Mouse (Mus musculus): ENCODE results near the gene St6gal2. TPM values are rescaled to one million over a fixed set of nuclear protein-coding genes. Genes with fewer than 3 reads are reported as not detected.

The St6gal2 gene
- polyA plus RNA-seq, 1 experiment, result not detected

DNA sequence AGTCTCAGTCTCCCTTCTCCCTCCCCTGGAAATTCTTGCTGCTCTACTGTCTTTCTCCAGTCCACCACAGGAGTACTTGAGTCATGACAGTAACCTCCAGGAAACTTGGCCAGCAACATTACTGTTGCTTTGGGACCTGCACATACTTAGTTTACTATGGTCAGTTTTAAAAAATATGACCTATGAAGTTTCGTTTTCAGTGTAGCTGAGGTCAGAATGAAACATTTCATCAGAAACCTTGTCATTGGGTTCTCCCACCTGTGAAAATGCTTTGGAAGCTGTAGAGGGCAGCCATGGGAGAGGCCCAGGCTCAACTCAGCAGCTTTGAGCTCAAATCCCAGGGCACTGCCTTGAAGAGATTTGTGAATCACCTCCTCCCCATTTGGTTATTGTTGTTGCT lies 15.0 kb downstream of the St6gal2 start:
- Histone ChIP-seq H3K27me3 (replicated peaks; ENCODE audit: control insufficient read depth, insufficient read depth, low read length) (no peaks in the 10 kb centered on the region; the same call in 1 of the 2 replicates), H3K27ac (ENCODE audit: insufficient read depth, low read depth, low read length) (no peak overlapping the region), H3K36me3 (ENCODE audit: control insufficient read depth, insufficient read depth, low read length) (no peaks in the 10 kb centered on the region), H3K4me3 (ENCODE audit: insufficient read depth, low read depth, low read length) (no peak overlapping the region), H3K4me1 (ENCODE audit: control insufficient read depth, insufficient read depth, low read length) (no peaks in the 10 kb centered on the region)
- DNase-seq, result no peak
- TF ChIP-seq CTCF (conservative IDR thresholded peaks at IDR 0.05; ENCODE audit: insufficient read depth, insufficient read length, low read depth, low read length), result no peak
- TF ChIP-seq POLR2A (IDR thresholded peaks at IDR 0.05; ENCODE audit: low read depth, low read length), result no peak
- WGBS, result 65% methylated on average over 1 of the region's 1 CpGs

DNA sequence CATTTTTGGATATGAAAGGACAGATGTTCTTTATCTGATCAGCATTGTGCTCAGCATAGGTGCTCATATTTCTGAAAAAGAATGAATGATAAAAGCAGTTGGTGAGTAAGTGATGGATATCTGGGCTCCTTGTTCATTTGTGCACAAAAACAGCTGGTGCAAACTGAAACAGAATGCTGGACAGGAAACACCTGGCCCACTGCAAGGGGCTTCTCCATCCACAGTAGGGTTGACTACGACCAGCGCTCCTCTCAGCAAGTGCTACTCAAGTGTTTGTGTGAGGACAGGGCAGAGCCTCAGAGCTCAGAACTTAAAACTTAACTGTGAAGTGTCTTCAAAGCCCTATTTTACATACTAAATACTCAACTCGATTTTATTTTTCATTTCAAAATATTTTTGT lies 22.4 kb downstream of the St6gal2 start:
- TF ChIP-seq POLR2A (IDR thresholded peaks at IDR 0.05; ENCODE audit: low read depth, low read length), result no peak
- no peak for TF ChIP-seq CTCF (conservative IDR thresholded peaks at IDR 0.05; ENCODE audit: insufficient read depth, insufficient read length, low read depth, low read length)
- H3K4me1 ChIP-seq (ENCODE audit: control insufficient read depth, insufficient read depth, low read length), result no peaks in the 10 kb centered on the region
- WGBS, result 54% methylated on average over 3 of the region's 3 CpGs

DNA sequence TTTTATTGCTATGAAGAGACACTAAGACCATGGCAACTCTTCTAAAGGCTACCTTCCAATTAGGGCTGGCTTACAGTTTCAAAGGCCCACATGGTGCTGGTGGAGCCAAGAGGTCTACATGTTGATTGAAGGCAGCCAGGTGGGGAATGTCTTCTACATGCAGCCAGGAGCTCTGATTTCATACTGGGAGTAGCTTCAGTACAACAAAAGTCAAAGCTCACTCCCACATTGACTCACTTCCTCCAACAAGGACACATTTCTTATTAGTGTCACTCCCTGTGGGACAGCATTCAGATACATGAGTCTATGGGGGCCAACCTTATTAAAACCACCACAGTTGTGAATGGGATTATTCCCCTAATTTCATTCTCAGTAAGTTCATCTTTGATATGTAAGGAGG lies 23.8 kb downstream of the St6gal2 start:
- Histone ChIP-seq H3K4me3 (ENCODE audit: insufficient read depth, low read depth, low read length) (no peak overlapping the region), H3K27ac (ENCODE audit: insufficient read depth, low read depth, low read length) (no peak overlapping the region), H3K36me3 (ENCODE audit: control insufficient read depth, insufficient read depth, low read length) (no peaks in the 10 kb centered on the region), H3K27me3 (replicated peaks; ENCODE audit: control insufficient read depth, insufficient read depth, low read length) (no peaks in the 10 kb centered on the region), H3K4me1 (ENCODE audit: control insufficient read depth, insufficient read depth, low read length) (no peaks in the 10 kb centered on the region)
- no peak for DNase-seq
- TF ChIP-seq CTCF (conservative IDR thresholded peaks at IDR 0.05; ENCODE audit: insufficient read depth, insufficient read length, low read depth, low read length) (no peak), POLR2A (IDR thresholded peaks at IDR 0.05; ENCODE audit: low read depth, low read length) (no peak)

More for the DNA sequence above, 22.4 kb downstream of the St6gal2 start:
- no peak overlapping the region for H3K27ac ChIP-seq (ENCODE audit: insufficient read depth, low read depth, low read length)
- no peak for DNase-seq
- H3K36me3 ChIP-seq (ENCODE audit: control insufficient read depth, insufficient read depth, low read length), result no peaks in the 10 kb centered on the region
- H3K4me3 ChIP-seq (ENCODE audit: insufficient read depth, low read depth, low read length), result no peak overlapping the region
- H3K27me3 ChIP-seq (replicated peaks; ENCODE audit: control insufficient read depth, insufficient read depth, low read length), result no peaks in the 10 kb centered on the region

DNA sequence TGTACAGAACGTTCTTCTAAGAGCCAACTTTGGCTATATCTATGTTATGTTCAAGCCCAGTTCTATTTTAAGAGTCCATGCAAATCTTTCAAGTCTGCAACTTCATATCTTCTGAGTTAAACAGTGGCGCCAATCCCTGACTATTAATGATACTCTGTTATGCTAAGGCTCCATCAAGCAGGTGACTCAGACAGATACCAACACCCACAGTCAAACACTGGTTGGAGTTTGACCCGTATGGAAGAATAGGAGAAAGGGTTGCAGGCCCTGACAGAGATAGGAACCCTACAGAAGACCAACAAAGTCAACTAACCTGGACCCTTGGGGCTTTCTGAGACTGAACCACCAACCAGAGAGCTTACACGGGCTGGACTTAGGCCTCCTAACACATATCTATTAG lies 30.8 kb downstream of the St6gal2 start:
- 78% methylated on average over 4 of the region's 4 CpGs for WGBS
- H3K4me3 ChIP-seq (ENCODE audit: insufficient read depth, low read depth, low read length), result no peak overlapping the region
- no peaks in the 10 kb centered on the region for H3K36me3 ChIP-seq (ENCODE audit: control insufficient read depth, insufficient read depth, low read length)
- no peaks in the 10 kb centered on the region for H3K27me3 ChIP-seq (replicated peaks; ENCODE audit: control insufficient read depth, insufficient read depth, low read length)
- no peak for DNase-seq
- H3K27ac ChIP-seq (ENCODE audit: insufficient read depth, low read depth, low read length), result no peak overlapping the region
- TF ChIP-seq CTCF (conservative IDR thresholded peaks at IDR 0.05; ENCODE audit: insufficient read depth, insufficient read length, low read depth, low read length) (no peak), POLR2A (IDR thresholded peaks at IDR 0.05; ENCODE audit: low read depth, low read length) (no peak)
- no peaks in the 10 kb centered on the region for H3K4me1 ChIP-seq (ENCODE audit: control insufficient read depth, insufficient read depth, low read length)

DNA sequence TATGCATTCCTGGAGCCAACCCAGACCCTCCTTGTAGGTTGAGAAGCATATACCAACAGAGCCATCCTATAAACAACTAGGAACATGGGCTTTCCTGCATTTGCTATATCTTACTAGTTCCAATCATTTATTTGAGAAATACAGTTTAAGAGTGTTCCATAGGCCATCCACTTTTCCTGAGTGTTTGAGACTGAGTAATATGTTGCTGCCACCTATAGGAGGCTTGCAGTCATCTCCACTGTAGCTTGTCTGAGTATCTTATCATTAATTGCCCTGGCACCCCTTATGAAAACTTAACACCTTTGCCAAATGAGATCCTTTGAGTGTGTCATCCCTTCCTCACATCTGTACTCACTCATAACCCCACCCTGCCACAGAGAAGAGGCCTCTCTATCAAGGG lies 32.2 kb downstream of the St6gal2 start:
- no peak for DNase-seq
- Histone ChIP-seq H3K27me3 (replicated peaks; ENCODE audit: control insufficient read depth, insufficient read depth, low read length) (no peaks in the 10 kb centered on the region), H3K27ac (ENCODE audit: insufficient read depth, low read depth, low read length) (no peak overlapping the region), H3K4me3 (ENCODE audit: insufficient read depth, low read depth, low read length) (no peak overlapping the region), H3K36me3 (ENCODE audit: control insufficient read depth, insufficient read depth, low read length) (no peaks in the 10 kb centered on the region), H3K4me1 (ENCODE audit: control insufficient read depth, insufficient read depth, low read length) (no peaks in the 10 kb centered on the region)
- TF ChIP-seq CTCF (conservative IDR thresholded peaks at IDR 0.05; ENCODE audit: insufficient read depth, insufficient read length, low read depth, low read length) (no peak), POLR2A (IDR thresholded peaks at IDR 0.05; ENCODE audit: low read depth, low read length) (no peak)

DNA sequence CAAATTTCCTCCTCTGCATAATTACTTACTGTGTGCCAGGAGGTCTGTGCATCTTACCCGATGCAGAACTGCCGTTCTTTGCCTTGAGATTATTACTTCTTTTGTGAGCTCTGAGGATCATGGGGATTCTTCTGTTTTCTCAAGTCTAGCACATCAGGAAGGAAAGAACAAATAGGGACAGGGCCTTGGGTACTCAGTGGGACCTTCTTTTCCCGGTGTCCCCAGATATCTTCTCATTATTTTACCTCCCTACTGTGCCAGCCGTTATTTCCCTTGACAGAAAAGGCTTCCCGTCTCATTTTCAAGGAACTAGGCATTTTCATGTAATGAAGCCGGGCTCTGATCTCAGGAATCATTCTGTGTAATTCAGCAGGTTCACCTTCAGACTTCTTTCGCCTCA lies 34.2 kb downstream of the St6gal2 start:
- H3K27ac ChIP-seq (ENCODE audit: insufficient read depth, low read depth, low read length), result no peak overlapping the region
- H3K36me3 ChIP-seq (ENCODE audit: control insufficient read depth, insufficient read depth, low read length), result no peaks in the 10 kb centered on the region
- no peaks in the 10 kb centered on the region for H3K4me1 ChIP-seq (ENCODE audit: control insufficient read depth, insufficient read depth, low read length)
- no peak overlapping the region for H3K4me3 ChIP-seq (ENCODE audit: insufficient read depth, low read depth, low read length)
- no peaks in the 10 kb centered on the region for H3K27me3 ChIP-seq (replicated peaks; ENCODE audit: control insufficient read depth, insufficient read depth, low read length)
- DNase-seq, result no peak
- WGBS, result 71% methylated on average over 7 of the region's 7 CpGs
- no peak for TF ChIP-seq CTCF (conservative IDR thresholded peaks at IDR 0.05; ENCODE audit: insufficient read depth, insufficient read length, low read depth, low read length)
- TF ChIP-seq POLR2A (IDR thresholded peaks at IDR 0.05; ENCODE audit: low read depth, low read length), result no peak

DNA sequence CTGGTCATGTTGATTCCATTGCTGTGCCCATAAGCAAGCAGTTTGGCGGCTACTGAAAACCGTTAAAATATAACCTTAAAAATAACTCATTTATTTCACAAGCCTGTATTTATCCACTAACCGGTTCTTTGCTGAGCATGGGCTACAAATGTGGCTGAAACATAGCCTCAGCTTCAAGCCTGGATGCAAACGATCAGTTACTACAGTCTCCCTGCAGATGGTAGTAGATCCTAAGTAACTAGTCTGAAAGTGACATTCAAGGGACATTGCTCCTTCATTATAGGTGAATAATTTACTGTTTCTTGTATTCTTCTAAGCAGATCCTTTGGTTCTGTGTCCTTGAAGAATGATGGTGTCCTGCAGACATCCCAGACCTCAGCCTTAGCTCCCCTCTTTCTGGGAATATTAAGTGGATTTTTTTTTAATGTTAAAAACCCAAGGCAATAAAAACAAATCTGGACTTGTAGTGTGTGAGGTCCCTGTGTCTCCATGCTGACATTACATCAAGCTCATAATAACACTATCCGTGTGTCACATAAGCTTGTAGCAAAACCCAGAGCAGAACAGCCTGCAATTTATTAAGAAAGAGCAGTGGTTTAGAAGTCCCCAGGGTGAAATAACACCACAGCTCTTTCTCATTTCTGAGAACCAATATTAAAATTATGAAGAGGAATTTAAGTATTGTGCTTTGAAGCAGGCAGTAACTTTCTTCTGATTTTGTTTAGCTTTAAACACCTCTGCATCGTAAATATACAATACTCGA lies 39.1 kb downstream of the St6gal2 start:
- WGBS, result 73% methylated on average over 7 of the region's 7 CpGs

More for the DNA sequence above, 39.1 kb downstream of the St6gal2 start:
- Histone ChIP-seq H3K27ac (ENCODE audit: insufficient read depth, low read depth, low read length) (no peak overlapping the region), H3K4me1 (ENCODE audit: control insufficient read depth, insufficient read depth, low read length) (no peaks in the 10 kb centered on the region), H3K36me3 (ENCODE audit: control insufficient read depth, insufficient read depth, low read length) (no peaks in the 10 kb centered on the region), H3K4me3 (ENCODE audit: insufficient read depth, low read depth, low read length) (no peak overlapping the region), H3K27me3 (replicated peaks; ENCODE audit: control insufficient read depth, insufficient read depth, low read length) (no peaks in the 10 kb centered on the region)
- TF ChIP-seq POLR2A (IDR thresholded peaks at IDR 0.05; ENCODE audit: low read depth, low read length), result no peak
- TF ChIP-seq CTCF (conservative IDR thresholded peaks at IDR 0.05; ENCODE audit: insufficient read depth, insufficient read length, low read depth, low read length), result no peak
- DNase-seq, result no peak
